In genomic region chr11:49829176-49829745, GRCm38 (mm10) we compare ENCODE assay signal across 14 mouse cellular contexts. TPM values are rescaled to one million over a fixed set of nuclear protein-coding genes. Genes with fewer than 3 reads are reported as not detected.
A peak's percentile ranks its signal among the peaks of the same experiment; 100 is the strongest.
DNase-seq lines count a peak whose midpoint lies in the region; ATAC-seq and TF ChIP-seq lines count a peak whose summit lies in the region.
"Had no signal": no experiment of that assay in that cellular context is flagged by ENCODE, and none has a peak within 500 bp of the region (broad histone marks: within the 10 kb centered on the region; RNA-seq: fewer than 3 reads in every experiment).

No protein-coding gene starts in this region.

- TF ChIP-seq CTCF in layer of hippocampus, adult 2 months (conservative IDR thresholded peaks at IDR 0.05) = no peak

- no peak overlapping the region for H3K9ac ChIP-seq in heart, embryonic 15.5 days

- peaks cover 6% of the 10 kb centered on the region; the same call in 1 of the 2 replicates for H3K36me3 ChIP-seq in heart, embryonic 15.5 days

- 47% methylated on average over 7 of the region's 7 CpGs for whole genome bisulfite sequencing in heart, embryonic 15.5 days

- H3K9me3 ChIP-seq in heart, embryonic 15.5 days (replicated peaks) = no peaks in the 10 kb centered on the region
- H3K9me3 ChIP-seq: megakaryocyte, embryonic 14.5 days had no signal

- no peaks in the 10 kb centered on the region for H3K27me3 ChIP-seq in heart, embryonic 15.5 days

- H3K4me2 ChIP-seq in heart, embryonic 15.5 days = no peak overlapping the region

- intact Hi-C loops in heart, postnatal 25 days (cut with DNase I) = loop anchor here (5.0 kb wide), 2 partner anchors 38 to 102 kb away; no protein-coding TSS in a partner anchor

- ATAC-seq in heart, embryonic 15.5 days (replicated peaks; ENCODE audit: insufficient number of reproducible peaks, insufficient read depth, low FRiP score, low read depth) = no peak
- no peak for ATAC-seq in inflammation-experienced regulatory T-cells, adult 6 months
- ATAC-seq: Patski had no signal

- H3K4me3 ChIP-seq in heart, embryonic 15.5 days = no peak overlapping the region
- H3K4me3 ChIP-seq in layer of hippocampus, adult 2 months = no peak overlapping the region
- H3K4me3 ChIP-seq: megakaryocyte, embryonic 14.5 days had no signal

- H3K27ac ChIP-seq in heart, embryonic 15.5 days = peak overlapping the region; percentile 33; the same call in 1 of the 2 replicates
- no peak overlapping the region for H3K27ac ChIP-seq in layer of hippocampus, adult 2 months

- no peak for DNase-seq in heart, postnatal 25 days (ENCODE audit: low spot score)
- peak; percentile 17 for DNase-seq in 3T3-L1 (ENCODE audit: low read depth, low spot score)
- peak; percentile 36 for DNase-seq in NIH3T3 (ENCODE audit: low read depth)
- peak; percentile 51 for DNase-seq in lung, postnatal 10 days
- no peak for DNase-seq in layer of hippocampus, adult 2 months (ENCODE audit: low spot score in 2 of 2)
- no peak for DNase-seq in cerebellum, postnatal 10 days
- DNase-seq: cerebellum, adult 2 months; embryo, embryonic 11 days; gastrocnemius, postnatal 36 days; kidney, adult 9 months had no signal

- peaks cover 8% of the 10 kb centered on the region for H3K4me1 ChIP-seq in heart, embryonic 15.5 days (replicated peaks)

RNA-seq across cellular contexts. Expression of gene Mapk9, which starts 17.3 kb away (rescaled TPM):
- polyA plus RNA-seq in heart, embryonic 15.5 days (2015; fragmentation: Nextera tagmentation; extraction: Ambion mirVana) = 31.1 and 33.0 TPM in 2 replicates
- total RNA-seq in heart, postnatal 25 days (2021) = 10 to 100 TPM; 42.5 to 44.2 TPM
- 10 to 100 TPM; 15.9 to 20.5 (median 17.6) TPM for polyA plus RNA-seq in inflammation-experienced regulatory T-cells, adult 6 months (2017; shearing (Covaris generic))
- total RNA-seq in layer of hippocampus, adult 2 months (2021) = 100 to 1,000 TPM; 150 to 154 TPM

RNA-seq across cellular contexts. Expression of gene Gfpt2, which starts 35.3 kb away (rescaled TPM):
- 10.3 and 11.7 TPM in 2 replicates for polyA plus RNA-seq in heart, embryonic 15.5 days (2015; fragmentation: Nextera tagmentation; extraction: Ambion mirVana)
- total RNA-seq in heart, postnatal 25 days (2021) = 10 to 100 TPM; 11.8 to 13.9 TPM
- 1 to 10 TPM in 2 of 3 experiments, under 1 TPM in 1; 0.28 to 3.0 (median 1.3) TPM for polyA plus RNA-seq in inflammation-experienced regulatory T-cells, adult 6 months (2017; shearing (Covaris generic))
- total RNA-seq in layer of hippocampus, adult 2 months (2021) = 1 to 10 TPM; 5.0 TPM

Comparison
In these comparisons a context has a peak if more than half of its experiments do, and no peak if none do; other contexts are left out.
1. DNase-seq: peak in 3T3-L1 (single experiment), NIH3T3 (single experiment) and lung, postnatal 10 days (single experiment); none in heart, postnatal 25 days (single experiment), layer of hippocampus, adult 2 months (0 of 2) and cerebellum, postnatal 10 days (0 of 2).